Mouse (Mus musculus) neural tube, embryonic 13.5 days (tissue): ENCODE measurements around the gene Xk. TPM values are rescaled to one million over a fixed set of nuclear protein-coding genes. Genes with fewer than 3 reads are reported as not detected.
"Not testable (repeated sequence)": the region's sequence is repeated elsewhere in the genome, so short reads cannot be mapped to it uniquely, and the experiment has no call there.

Experiments
- ATAC-seq: fragments of 200-750 bp; cut with Nextera tagmentation; 2 replicates; pipeline ENCODE4 v1.8.0; 2017; ENCODE audit warnings: low read depth, mild to moderate bottlenecking, moderate TSS enrichment, moderate library complexity
- H3K27ac ChIP-seq: fragments of 300-500 bp; sonication (generic); replicated peaks from 2 replicates; pipeline ENCODE4 v1.5.1; 2015; ENCODE audit warnings: moderate library complexity, mild to moderate bottlenecking, inconsistent platforms
- H3K27me3 ChIP-seq: fragments of 300-500 bp; sonication (generic); 2 replicates; pipeline ENCODE4 v1.6.1; 2015; ENCODE audit warnings: mild to moderate bottlenecking, inconsistent platforms
- H3K36me3 ChIP-seq: fragments of 300-500 bp; sonication (generic); 2 replicates; pipeline ENCODE4 v1.6.1; 2015; ENCODE audit warnings: mild to moderate bottlenecking, inconsistent platforms
- H3K4me1 ChIP-seq: fragments of 300-500 bp; sonication (generic); replicated peaks from 2 replicates; pipeline ENCODE4 v1.6.1; 2015; ENCODE audit warnings: inconsistent platforms
- H3K4me2 ChIP-seq: fragments of 300-500 bp; sonication (generic); 2 replicates; pipeline ENCODE4 v1.6.1; 2015; ENCODE audit warnings: inconsistent platforms, mild to moderate bottlenecking, moderate library complexity
- H3K4me3 ChIP-seq: fragments of 300-500 bp; sonication (generic); 2 replicates; pipeline ENCODE4 v1.5.1; 2015; ENCODE audit warnings: mild to moderate bottlenecking, inconsistent platforms
- H3K9ac ChIP-seq: fragments of 300-500 bp; sonication (generic); 2 replicates; pipeline ENCODE4 v1.6.1; 2015; ENCODE audit warnings: moderate library complexity, mild to moderate bottlenecking, inconsistent platforms
- H3K9me3 ChIP-seq: fragments of 300-500 bp; sonication (generic); 2 replicates; pipeline ENCODE4 v1.6.1; 2016; ENCODE audit warnings: inconsistent platforms
- WGBS: fragments of 180-500 bp; shearing (Covaris S2); methylation state at CpG from one replicate; pipeline ENCODE4 v1.1.7; 2015; 5-methylcytosine and 5-hydroxymethylcytosine counted together
- polyA plus RNA-seq: library from polyadenylated mRNA; unstranded; fragments of >200 nt; fragmentation: Nextera tagmentation; extraction: Ambion mirVana; gene quantifications from 2 replicates; pipeline ENCODE4 v1.2.1, GENCODE M21; 2015

Gene Xk
- polyA plus RNA-seq, 1 experiment from 2014 or later: 2.7 TPM

GRCm38 (mm10) chrX:9271112-9271511 is 1.4 kb upstream of the Xk start:
- Histone ChIP-seq H3K4me2 (no peak overlapping the region), H3K9ac (no peak overlapping the region), H3K36me3 (no peaks in the 10 kb centered on the region), H3K27me3 (no peaks in the 10 kb centered on the region), H3K9me3 (no peaks in the 10 kb centered on the region), H3K27ac (no peak overlapping the region), H3K4me3 (no peak overlapping the region), H3K4me1 (no peaks in the 10 kb centered on the region)
- WGBS: 69% methylated on average over 3 of the region's 3 CpGs
- no peak for ATAC-seq

- Histone ChIP-seq H3K36me3 (no peaks in the 10 kb centered on the region), H3K9ac (peak overlapping the region; percentile 75; the same call in 1 of the 2 replicates), H3K4me2 (peak overlapping the region; percentile 54), H3K27ac (no peak overlapping the region; the same call in 1 of the 2 replicates), H3K4me1 (no peaks in the 10 kb centered on the region), H3K4me3 (peak overlapping the region; percentile 57), H3K9me3 (no peaks in the 10 kb centered on the region), H3K27me3 (no peaks in the 10 kb centered on the region)
- WGBS: 25% methylated on average over 8 of the region's 8 CpGs
- ATAC-seq: no peak
Measured at GRCm38 (mm10) chrX:9271947-9272459, 553 bp upstream of the Xk start.

DNA sequence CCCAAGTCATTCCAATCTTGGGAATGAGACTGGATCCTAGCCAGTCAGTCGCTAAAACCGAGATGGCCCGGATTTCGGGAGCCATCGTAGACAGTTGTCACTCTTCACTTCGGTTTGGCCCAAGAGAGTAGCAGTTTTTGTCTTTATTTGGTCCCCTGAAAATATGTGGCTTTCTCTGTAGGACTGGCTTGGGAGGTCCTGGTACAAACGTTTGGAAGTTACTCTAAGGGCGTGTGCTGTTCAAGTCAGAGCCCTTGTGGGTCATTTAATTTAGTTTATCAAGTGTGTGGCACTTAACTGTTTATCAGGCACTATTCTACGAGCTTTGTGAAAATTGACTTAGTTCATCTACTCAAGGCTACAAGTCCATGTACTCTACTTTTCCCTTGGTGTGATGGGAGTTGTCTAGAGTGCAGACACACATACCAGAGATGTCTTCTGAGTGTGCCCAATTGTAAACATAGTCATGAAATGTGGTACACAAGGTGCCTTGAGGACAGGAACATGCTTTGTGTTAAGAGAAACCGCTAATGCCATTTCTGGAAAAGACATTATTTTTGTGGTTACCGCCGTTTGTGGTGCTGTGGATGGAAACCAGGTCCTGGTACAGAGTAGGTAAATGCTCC is 934 bp downstream of the Xk start:
- no peak for ATAC-seq
- H3K27me3 ChIP-seq: no peaks in the 10 kb centered on the region
- no peaks in the 10 kb centered on the region for H3K9me3 ChIP-seq
- H3K4me1 ChIP-seq: no peaks in the 10 kb centered on the region
- H3K27ac ChIP-seq: no peak overlapping the region
- 57% methylated on average over 12 of the region's 12 CpGs for WGBS
- H3K36me3 ChIP-seq: no peaks in the 10 kb centered on the region
- peak overlapping the region; percentile 54 for H3K4me2 ChIP-seq
- peak overlapping the region; percentile 57 for H3K4me3 ChIP-seq
- H3K9ac ChIP-seq: peak overlapping the region; percentile 75

GRCm38 (mm10) chrX:9274321-9274720 is 1.8 kb downstream of the Xk start:
- H3K4me1 ChIP-seq: no peaks in the 10 kb centered on the region
- H3K36me3 ChIP-seq: no peaks in the 10 kb centered on the region
- H3K4me2 ChIP-seq: no peak overlapping the region
- H3K27ac ChIP-seq: no peak overlapping the region
- H3K9ac ChIP-seq: no peak overlapping the region
- no peaks in the 10 kb centered on the region for H3K9me3 ChIP-seq
- 86% methylated on average over 8 of the region's 8 CpGs for WGBS
- H3K4me3 ChIP-seq: no peak overlapping the region
- ATAC-seq: no peak
- no peaks in the 10 kb centered on the region for H3K27me3 ChIP-seq

GRCm38 (mm10) chrX:9283464-9283863 is 10.9 kb downstream of the Xk start, which contains the start of gene H2al1m:
TSS of gene H2al1m (plus strand) at chrX:9283764.
- H3K9me3 ChIP-seq, H3K4me2 ChIP-seq, H3K36me3 ChIP-seq, ATAC-seq, H3K4me1 ChIP-seq, H3K27ac ChIP-seq, H3K4me3 ChIP-seq, H3K9ac ChIP-seq, H3K27me3 ChIP-seq: not testable (repeated sequence)
- WGBS: no CpG with 5 or more reads among the region's 1 CpGs

- not testable (repeated sequence) for H3K27ac ChIP-seq, H3K4me1 ChIP-seq, H3K4me3 ChIP-seq, H3K9ac ChIP-seq, H3K4me2 ChIP-seq, H3K27me3 ChIP-seq, ATAC-seq, H3K36me3 ChIP-seq, H3K9me3 ChIP-seq
- WGBS: 80% methylated on average over 4 of the region's 4 CpGs
Measured at GRCm38 (mm10) chrX:9293140-9293829, 20.7 kb downstream of the Xk start.

GRCm38 (mm10) chrX:9298413-9298864 is 25.9 kb downstream of the Xk start:
- ATAC-seq: no peak
- no peaks in the 10 kb centered on the region for H3K27me3 ChIP-seq
- no peaks in the 10 kb centered on the region for H3K4me1 ChIP-seq
- no peaks in the 10 kb centered on the region for H3K36me3 ChIP-seq
- 84% methylated on average over 5 of the region's 5 CpGs for WGBS
- H3K4me3 ChIP-seq: no peak overlapping the region
- no peak overlapping the region for H3K27ac ChIP-seq
- H3K4me2 ChIP-seq: no peak overlapping the region
- no peak overlapping the region for H3K9ac ChIP-seq
- H3K9me3 ChIP-seq: no peaks in the 10 kb centered on the region

DNA sequence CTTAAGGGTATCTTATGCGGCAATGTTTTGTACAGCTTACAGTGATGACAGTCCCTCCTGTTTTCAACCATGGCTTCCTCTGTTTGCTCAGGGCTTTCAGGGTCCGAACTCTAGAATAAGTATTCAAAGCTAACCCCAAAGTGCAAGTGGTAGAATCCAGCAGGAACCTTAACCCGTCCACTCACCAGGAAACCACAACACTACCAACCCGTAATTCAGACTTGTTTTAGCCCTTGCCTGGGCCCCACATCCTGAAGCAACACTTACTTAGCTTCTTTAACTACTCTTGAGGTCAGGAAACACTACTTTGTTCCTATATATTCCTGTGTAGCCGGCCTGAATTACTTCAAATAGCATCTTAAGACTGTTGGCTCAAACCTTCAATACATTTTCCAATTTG is 30.2 kb downstream of the Xk start:
- H3K4me2 ChIP-seq: no peak overlapping the region
- no peaks in the 10 kb centered on the region for H3K27me3 ChIP-seq
- WGBS: 84% methylated on average over 5 of the region's 5 CpGs
- H3K9me3 ChIP-seq: no peaks in the 10 kb centered on the region
- no peaks in the 10 kb centered on the region for H3K4me1 ChIP-seq
- no peak overlapping the region for H3K27ac ChIP-seq
- no peak overlapping the region for H3K4me3 ChIP-seq
- no peak for ATAC-seq
- no peaks in the 10 kb centered on the region for H3K36me3 ChIP-seq
- no peak overlapping the region for H3K9ac ChIP-seq

DNA sequence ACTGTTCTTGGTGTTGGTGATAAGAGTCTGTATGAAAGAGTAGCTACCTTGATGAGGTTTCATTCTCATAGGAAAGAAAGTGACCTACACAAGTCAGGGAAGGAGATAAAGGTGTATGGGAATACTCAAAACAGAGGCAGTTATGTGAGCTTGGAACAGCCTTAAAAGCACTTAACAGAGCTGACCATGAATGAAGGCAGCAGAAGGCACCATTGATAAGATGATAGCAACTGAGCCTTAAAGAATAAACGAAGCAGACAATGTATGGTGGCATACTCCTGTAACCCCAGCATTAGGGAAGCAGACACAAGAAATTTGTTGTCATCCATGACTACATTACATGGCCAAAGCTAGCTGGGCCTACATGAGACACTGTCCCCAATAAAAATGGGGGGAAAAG is 30.9 kb downstream of the Xk start:
- H3K9ac ChIP-seq: no peak overlapping the region
- H3K27me3 ChIP-seq: no peaks in the 10 kb centered on the region
- no peak for ATAC-seq
- H3K4me1 ChIP-seq: no peaks in the 10 kb centered on the region
- H3K4me3 ChIP-seq: no peak overlapping the region
- no peaks in the 10 kb centered on the region for H3K9me3 ChIP-seq
- 74% methylated on average over 1 of the region's 1 CpGs for WGBS
- no peaks in the 10 kb centered on the region for H3K36me3 ChIP-seq
- H3K4me2 ChIP-seq: no peak overlapping the region
- H3K27ac ChIP-seq: no peak overlapping the region

- not testable (repeated sequence) for H3K36me3 ChIP-seq, H3K4me2 ChIP-seq, H3K27ac ChIP-seq, H3K4me1 ChIP-seq, H3K4me3 ChIP-seq, H3K9me3 ChIP-seq, ATAC-seq, H3K9ac ChIP-seq, H3K27me3 ChIP-seq
Measured at GRCm38 (mm10) chrX:9316457-9316856, 43.9 kb downstream of the Xk start.

DNA sequence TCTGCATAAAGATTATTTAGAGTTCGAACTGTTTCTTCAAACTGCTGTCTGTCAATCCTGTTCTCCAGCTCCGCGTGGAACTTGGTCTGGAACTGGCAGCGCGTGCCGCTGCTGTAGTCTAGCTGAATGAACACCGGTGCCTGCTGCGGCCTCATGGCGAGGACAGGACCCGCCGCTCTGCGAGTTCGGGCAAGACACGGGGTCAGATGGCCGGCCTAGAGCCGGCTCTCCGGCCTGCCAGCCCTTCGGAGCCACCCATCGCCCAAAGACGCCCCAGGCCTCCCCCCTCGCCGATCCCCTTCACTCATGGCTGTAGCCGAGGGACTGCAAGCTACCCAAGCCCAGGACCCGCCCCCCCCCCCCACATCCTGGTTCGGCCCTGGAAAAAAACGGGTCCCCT is 55.4 kb downstream of the Xk start:
- 90% methylated on average over 26 of the region's 26 CpGs for WGBS
- not testable (repeated sequence) for ATAC-seq, H3K9ac ChIP-seq, H3K27me3 ChIP-seq, H3K9me3 ChIP-seq, H3K4me2 ChIP-seq, H3K36me3 ChIP-seq, H3K4me3 ChIP-seq, H3K4me1 ChIP-seq, H3K27ac ChIP-seq

DNA sequence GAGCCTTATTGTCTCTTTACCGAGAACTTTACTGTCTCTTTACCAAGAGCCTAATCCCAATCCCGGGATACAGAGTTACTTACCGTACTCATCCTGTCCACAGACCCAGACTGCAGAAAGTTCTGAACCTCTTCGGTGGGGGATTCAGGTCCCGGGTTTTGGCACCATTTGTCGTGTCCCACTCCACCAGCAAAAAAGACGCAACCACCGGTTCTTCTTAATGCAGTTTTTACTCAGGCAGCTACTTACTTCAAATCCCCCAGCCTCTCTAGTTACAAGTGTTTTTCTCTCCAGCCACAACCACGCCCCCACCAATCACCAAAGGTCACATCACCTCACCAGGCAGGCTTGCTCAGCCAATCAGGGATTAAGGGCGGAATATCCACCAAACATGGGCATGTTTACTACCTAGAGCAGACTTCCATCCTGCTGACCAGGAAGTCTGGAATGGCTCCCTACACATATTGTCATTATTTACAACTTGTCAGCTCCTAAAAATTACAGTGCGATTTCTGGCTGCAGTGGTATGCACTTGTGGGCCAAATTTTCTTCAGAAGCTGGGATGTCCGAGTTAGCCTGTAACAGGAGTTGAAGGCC is 59.9 kb downstream of the Xk start:
- H3K27me3 ChIP-seq, H3K4me3 ChIP-seq, H3K4me2 ChIP-seq, H3K9me3 ChIP-seq, ATAC-seq, H3K9ac ChIP-seq, H3K27ac ChIP-seq, H3K36me3 ChIP-seq, H3K4me1 ChIP-seq: not testable (repeated sequence)
- WGBS: 87% methylated on average over 12 of the region's 12 CpGs
